Mouse (Mus musculus): ENCODE data around the gene Cdc20. TPM values are rescaled to one million over a fixed set of nuclear protein-coding genes. Genes with fewer than 3 reads are reported as not detected.

Cdc20 gene
- polyA plus RNA-seq, 1 experiment from 2014 or later: 195 TPM

DNA sequence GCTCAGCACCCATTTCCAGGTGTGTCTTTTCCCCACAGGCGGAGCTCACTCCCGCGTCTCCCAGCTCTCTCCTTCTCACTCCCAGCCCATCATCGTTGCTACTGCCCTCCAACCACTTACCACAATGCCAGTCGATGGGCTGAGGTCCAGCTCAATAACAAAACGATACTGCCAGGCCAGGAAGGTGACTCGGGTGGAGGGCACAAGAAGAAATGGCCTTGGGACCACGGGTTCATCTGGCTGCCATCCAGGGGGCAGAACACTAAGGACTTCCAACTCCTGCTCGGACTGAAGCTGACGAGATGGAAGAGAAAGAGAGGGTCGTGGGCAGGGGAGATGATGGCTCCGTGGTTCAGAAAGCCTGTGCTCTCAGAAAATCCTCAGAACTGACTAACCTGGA, 34.5 kb downstream of the Cdc20 start:
- Histone ChIP-seq H3K36me3 (ENCODE audit: control insufficient read depth, insufficient read depth) (peaks cover 61% of the 10 kb centered on the region), H3K9ac (ENCODE audit: low read length) (no peak overlapping the region), H3K4me2 (ENCODE audit: low read depth, low read length) (no peak overlapping the region), H3K4me1 (ENCODE audit: control insufficient read depth, insufficient read depth, low read length) (no peaks in the 10 kb centered on the region; the same call in 1 of the 2 replicates), H3K27ac (ENCODE audit: low read length) (no peak overlapping the region), H3K9me3 (replicated peaks; ENCODE audit: control insufficient read depth, low read length) (no peaks in the 10 kb centered on the region), H3K27me3 (ENCODE audit: control insufficient read depth, insufficient read depth, low read length) (no peaks in the 10 kb centered on the region), H3K4me3 (ENCODE audit: low read length) (no peak overlapping the region)
- ATAC-seq (replicated peaks; ENCODE audit: extremely low read depth, insufficient read depth, low FRiP score): no peak
- WGBS: 92% methylated on average over 12 of the region's 12 CpGs

DNA sequence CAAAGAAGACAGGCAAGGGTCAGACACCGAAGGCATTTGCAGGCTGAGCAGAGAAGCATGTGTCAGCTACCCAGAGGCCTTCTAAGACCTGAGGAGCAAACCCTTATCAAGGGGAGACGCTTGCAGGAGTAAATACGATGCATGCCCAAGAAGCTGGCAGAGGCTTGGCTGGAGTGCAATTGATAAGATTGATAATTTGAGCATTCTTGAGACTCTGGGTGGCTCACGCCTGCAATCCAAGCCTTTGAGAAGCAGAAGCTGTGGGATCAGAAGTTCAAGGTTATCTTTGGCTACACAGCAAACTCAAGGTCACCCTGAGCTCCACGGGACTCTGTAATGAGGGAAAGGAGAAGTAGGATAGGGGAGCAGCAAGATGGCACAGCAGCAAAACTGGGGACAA, 35.2 kb downstream of the Cdc20 start:
- 62% methylated on average over 5 of the region's 5 CpGs for WGBS
- Histone ChIP-seq H3K9ac (ENCODE audit: low read length) (no peak overlapping the region), H3K27me3 (ENCODE audit: control insufficient read depth, insufficient read depth, low read length) (no peaks in the 10 kb centered on the region)

DNA sequence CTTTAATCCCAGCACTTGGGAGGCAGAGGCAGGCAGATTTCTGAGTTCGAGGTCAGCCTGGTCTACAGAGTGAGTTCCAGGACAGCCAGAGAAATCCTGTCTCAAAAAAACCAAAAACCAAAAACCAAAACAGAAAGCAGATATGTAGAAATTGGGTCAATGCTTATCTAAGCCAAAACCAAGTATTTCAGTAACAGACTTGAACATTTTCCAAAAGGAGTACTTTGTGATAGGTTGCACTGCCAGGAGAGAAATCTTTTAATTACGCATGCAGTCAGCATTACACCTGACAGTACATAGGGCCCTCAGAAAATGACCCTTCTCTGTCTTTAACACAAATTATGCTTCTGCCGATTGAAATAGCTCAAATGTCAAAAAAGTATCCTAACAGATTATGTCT, 35.7 kb downstream of the Cdc20 start:
- Histone ChIP-seq H3K4me2 (ENCODE audit: low read depth, low read length) (no peak overlapping the region), H3K27me3 (ENCODE audit: control insufficient read depth, insufficient read depth, low read length) (no peaks in the 10 kb centered on the region), H3K36me3 (ENCODE audit: control insufficient read depth, insufficient read depth) (peaks cover 67% of the 10 kb centered on the region), H3K4me3 (ENCODE audit: low read length) (no peak overlapping the region), H3K4me1 (ENCODE audit: control insufficient read depth, insufficient read depth, low read length) (peaks cover 3% of the 10 kb centered on the region), H3K27ac (ENCODE audit: low read length) (no peak overlapping the region), H3K9ac (ENCODE audit: low read length) (no peak overlapping the region), H3K9me3 (replicated peaks; ENCODE audit: control insufficient read depth, low read length) (no peaks in the 10 kb centered on the region)
- no peak for ATAC-seq (replicated peaks; ENCODE audit: extremely low read depth, insufficient read depth, low FRiP score)
- WGBS: 90% methylated on average over 3 of the region's 3 CpGs

More for the DNA sequence above, 35.2 kb downstream of the Cdc20 start:
- H3K4me1 ChIP-seq (ENCODE audit: control insufficient read depth, insufficient read depth, low read length): no peaks in the 10 kb centered on the region; the same call in 1 of the 2 replicates
- H3K36me3 ChIP-seq (ENCODE audit: control insufficient read depth, insufficient read depth): peaks cover 63% of the 10 kb centered on the region
- no peaks in the 10 kb centered on the region for H3K9me3 ChIP-seq (replicated peaks; ENCODE audit: control insufficient read depth, low read length)
- H3K4me2 ChIP-seq (ENCODE audit: low read depth, low read length): no peak overlapping the region
- 0 out of 2 replicates have a peak overlapping the region, but pooled peaks have one; percentile 18 for H3K27ac ChIP-seq (ENCODE audit: low read length)
- ATAC-seq (replicated peaks; ENCODE audit: extremely low read depth, insufficient read depth, low FRiP score): no peak
- H3K4me3 ChIP-seq (ENCODE audit: low read length): no peak overlapping the region

DNA sequence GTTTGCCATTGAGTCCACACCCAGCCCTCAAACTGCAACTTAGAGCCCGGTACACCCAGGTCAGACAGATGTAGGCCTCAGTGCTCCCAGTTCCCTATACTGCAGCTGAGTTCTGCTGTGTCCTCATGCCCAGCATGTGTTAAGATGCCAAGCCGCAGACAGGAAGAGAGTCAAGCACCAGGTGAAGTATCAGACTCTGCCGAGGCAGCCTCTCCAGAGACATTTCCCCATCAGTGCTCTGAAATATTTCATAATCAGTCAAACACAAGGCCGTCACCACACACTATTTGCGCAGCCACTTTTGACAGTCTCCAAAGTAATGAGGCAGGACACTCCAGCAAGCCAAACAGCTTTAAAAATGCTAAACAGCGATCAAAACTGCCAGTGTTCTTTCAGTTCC, 38.8 kb downstream of the Cdc20 start:
- Histone ChIP-seq H3K36me3 (ENCODE audit: control insufficient read depth, insufficient read depth) (peaks cover 64% of the 10 kb centered on the region), H3K27me3 (ENCODE audit: control insufficient read depth, insufficient read depth, low read length) (no peaks in the 10 kb centered on the region), H3K4me1 (ENCODE audit: control insufficient read depth, insufficient read depth, low read length) (peaks cover 24% of the 10 kb centered on the region), H3K9me3 (replicated peaks; ENCODE audit: control insufficient read depth, low read length) (no peaks in the 10 kb centered on the region), H3K9ac (ENCODE audit: low read length) (no peak overlapping the region), H3K4me3 (ENCODE audit: low read length) (no peak overlapping the region), H3K27ac (ENCODE audit: low read length) (no peak overlapping the region), H3K4me2 (ENCODE audit: low read depth, low read length) (no peak overlapping the region)
- WGBS: 91% methylated on average over 6 of the region's 6 CpGs
- no peak for ATAC-seq (replicated peaks; ENCODE audit: extremely low read depth, insufficient read depth, low FRiP score)

DNA sequence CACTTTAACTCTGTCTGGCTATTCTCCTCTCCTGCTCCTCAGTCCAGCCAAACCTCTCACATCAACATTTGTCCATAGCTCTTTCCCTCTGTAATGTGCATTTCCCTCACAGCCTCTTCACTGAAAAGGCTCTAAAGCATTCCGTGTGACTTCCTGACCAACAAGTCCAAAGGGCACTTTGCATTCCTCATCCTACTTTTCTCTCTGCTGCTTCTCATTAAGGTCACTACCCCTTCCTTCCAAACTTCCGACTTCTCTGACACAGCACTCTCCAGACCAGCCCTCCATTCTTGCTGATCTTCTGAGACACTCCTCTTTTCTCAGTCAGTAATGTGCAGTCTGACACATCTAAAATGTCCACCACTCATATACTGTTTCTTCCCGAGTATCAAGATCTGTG, 40.7 kb downstream of the Cdc20 start:
- ATAC-seq (replicated peaks; ENCODE audit: extremely low read depth, insufficient read depth, low FRiP score): no peak
- Histone ChIP-seq H3K9ac (ENCODE audit: low read length) (no peak overlapping the region), H3K27ac (ENCODE audit: low read length) (peak overlapping the region; percentile 39), H3K36me3 (ENCODE audit: control insufficient read depth, insufficient read depth) (peaks cover 61% of the 10 kb centered on the region), H3K4me1 (ENCODE audit: control insufficient read depth, insufficient read depth, low read length) (peaks cover 24% of the 10 kb centered on the region), H3K27me3 (ENCODE audit: control insufficient read depth, insufficient read depth, low read length) (no peaks in the 10 kb centered on the region), H3K9me3 (replicated peaks; ENCODE audit: control insufficient read depth, low read length) (no peaks in the 10 kb centered on the region), H3K4me3 (ENCODE audit: low read length) (no peak overlapping the region), H3K4me2 (ENCODE audit: low read depth, low read length) (no peak overlapping the region)
- WGBS: 61% methylated on average over 3 of the region's 3 CpGs

DNA sequence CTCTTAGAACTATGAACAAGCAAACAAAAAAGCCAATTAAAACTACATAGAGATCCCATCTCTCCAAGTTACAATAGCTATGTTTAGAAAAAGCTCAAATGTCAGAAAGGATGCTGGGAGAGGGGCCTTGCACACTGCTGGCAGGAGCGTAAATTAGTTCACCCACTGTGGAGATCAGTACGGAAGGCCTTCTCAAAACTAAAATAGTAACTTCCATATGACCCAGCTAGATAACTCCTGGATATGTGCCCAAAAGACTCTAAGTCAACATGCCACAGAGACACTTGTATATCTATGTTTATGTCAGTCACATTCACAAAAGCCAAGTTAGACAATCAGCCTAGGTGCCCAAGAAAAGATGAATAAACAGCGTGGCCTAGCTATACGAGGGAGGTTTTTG, 41.9 kb downstream of the Cdc20 start:
- Histone ChIP-seq H3K4me1 (ENCODE audit: control insufficient read depth, insufficient read depth, low read length) (peaks cover 24% of the 10 kb centered on the region), H3K4me3 (ENCODE audit: low read length) (no peak overlapping the region), H3K27ac (ENCODE audit: low read length) (peak overlapping the region; percentile 94), H3K27me3 (ENCODE audit: control insufficient read depth, insufficient read depth, low read length) (no peaks in the 10 kb centered on the region), H3K36me3 (ENCODE audit: control insufficient read depth, insufficient read depth) (peaks cover 61% of the 10 kb centered on the region), H3K9me3 (replicated peaks; ENCODE audit: control insufficient read depth, low read length) (no peaks in the 10 kb centered on the region), H3K4me2 (ENCODE audit: low read depth, low read length) (no peak overlapping the region), H3K9ac (ENCODE audit: low read length) (no peak overlapping the region)
- 43% methylated on average over 4 of the region's 4 CpGs for WGBS
- peak; percentile 65 for ATAC-seq (replicated peaks; ENCODE audit: extremely low read depth, insufficient read depth, low FRiP score)

DNA sequence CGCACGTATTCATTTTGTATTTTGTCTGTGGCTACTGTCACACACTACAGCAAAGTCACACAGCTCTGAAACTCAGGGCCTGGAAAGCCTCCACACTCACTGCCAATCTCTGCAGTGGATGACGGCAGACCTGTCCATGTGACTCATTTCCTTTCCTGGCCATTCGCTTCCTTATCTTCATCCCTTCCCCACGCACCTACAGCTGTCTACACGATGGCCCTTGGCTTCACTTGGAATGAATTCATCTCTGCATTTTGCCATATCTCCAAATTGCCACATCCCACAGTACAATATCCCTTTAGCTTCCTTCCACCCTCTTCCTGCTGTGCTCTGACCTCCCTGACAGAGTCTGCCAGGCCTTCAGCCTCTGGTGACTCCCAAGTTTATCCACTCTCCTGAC, 42.6 kb downstream of the Cdc20 start:
- Histone ChIP-seq H3K4me1 (ENCODE audit: control insufficient read depth, insufficient read depth, low read length) (peaks cover 24% of the 10 kb centered on the region), H3K27ac (ENCODE audit: low read length) (peak overlapping the region; percentile 94), H3K27me3 (ENCODE audit: control insufficient read depth, insufficient read depth, low read length) (no peaks in the 10 kb centered on the region), H3K4me2 (ENCODE audit: low read depth, low read length) (no peak overlapping the region), H3K9ac (ENCODE audit: low read length) (peak overlapping the region; percentile 33), H3K9me3 (replicated peaks; ENCODE audit: control insufficient read depth, low read length) (no peaks in the 10 kb centered on the region), H3K36me3 (ENCODE audit: control insufficient read depth, insufficient read depth) (peaks cover 61% of the 10 kb centered on the region), H3K4me3 (ENCODE audit: low read length) (no peak overlapping the region)
- ATAC-seq (replicated peaks; ENCODE audit: extremely low read depth, insufficient read depth, low FRiP score): peak; percentile 80
- 29% methylated on average over 6 of the region's 6 CpGs for WGBS

DNA sequence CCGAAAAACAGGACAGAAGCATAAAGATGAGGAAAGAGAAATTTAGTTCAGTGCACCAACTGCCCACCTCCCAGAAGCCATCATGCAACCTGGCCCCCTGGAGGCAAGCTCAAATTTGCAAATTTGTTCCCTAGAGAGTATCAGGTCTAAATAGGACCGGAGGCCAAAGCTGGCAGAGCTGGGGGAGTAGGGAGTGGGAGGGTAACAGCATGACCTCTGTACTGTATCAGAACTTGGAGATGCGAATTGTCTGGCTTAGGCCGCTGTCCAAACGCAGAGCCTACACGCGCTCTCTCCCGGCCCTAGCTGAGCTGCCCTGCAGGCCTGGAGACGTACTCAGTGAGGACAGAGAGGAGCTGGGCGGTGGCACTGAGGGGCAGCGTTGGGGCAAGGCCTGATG, 47.0 kb downstream of the Cdc20 start:
- Histone ChIP-seq H3K4me2 (ENCODE audit: low read depth, low read length) (no peak overlapping the region), H3K4me3 (ENCODE audit: low read length) (no peak overlapping the region), H3K27me3 (ENCODE audit: control insufficient read depth, insufficient read depth, low read length) (no peaks in the 10 kb centered on the region)

DNA sequence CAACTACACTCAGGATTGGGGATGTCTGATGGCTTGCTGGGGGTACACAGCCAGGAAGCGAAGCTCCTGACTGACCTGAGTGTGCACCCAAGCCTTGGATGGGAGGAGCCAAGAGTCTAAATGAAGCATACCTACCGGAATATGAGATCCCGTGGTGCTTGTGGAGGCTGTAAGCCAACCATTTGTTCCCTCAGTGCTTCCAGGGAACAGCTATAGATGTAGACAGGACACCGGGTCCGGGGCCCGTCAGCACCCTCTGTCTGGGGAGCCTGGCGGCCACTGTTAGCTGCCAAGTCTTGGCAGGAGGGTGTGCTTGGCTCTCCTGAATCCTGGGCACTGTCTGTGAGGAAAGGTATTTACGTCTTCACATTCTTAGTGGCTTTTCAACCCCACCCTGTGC, 49.8 kb downstream of the Cdc20 start:
- H3K9ac ChIP-seq (ENCODE audit: low read length): no peak overlapping the region
- no peak overlapping the region for H3K4me2 ChIP-seq (ENCODE audit: low read depth, low read length)
- no peaks in the 10 kb centered on the region for H3K9me3 ChIP-seq (replicated peaks; ENCODE audit: control insufficient read depth, low read length)
- no peak overlapping the region for H3K27ac ChIP-seq (ENCODE audit: low read length)
- no peak overlapping the region for H3K4me3 ChIP-seq (ENCODE audit: low read length)
- H3K4me1 ChIP-seq (ENCODE audit: control insufficient read depth, insufficient read depth, low read length): no peaks in the 10 kb centered on the region
- WGBS: 87% methylated on average over 8 of the region's 8 CpGs
- ATAC-seq (replicated peaks; ENCODE audit: extremely low read depth, insufficient read depth, low FRiP score): no peak
- peaks cover 81% of the 10 kb centered on the region for H3K36me3 ChIP-seq (ENCODE audit: control insufficient read depth, insufficient read depth)
- H3K27me3 ChIP-seq (ENCODE audit: control insufficient read depth, insufficient read depth, low read length): no peaks in the 10 kb centered on the region

More for the DNA sequence above, 47.0 kb downstream of the Cdc20 start:
- Histone ChIP-seq H3K27ac (ENCODE audit: low read length) (no peak overlapping the region), H3K9ac (ENCODE audit: low read length) (no peak overlapping the region), H3K9me3 (replicated peaks; ENCODE audit: control insufficient read depth, low read length) (no peaks in the 10 kb centered on the region), H3K36me3 (ENCODE audit: control insufficient read depth, insufficient read depth) (peaks cover 71% of the 10 kb centered on the region), H3K4me1 (ENCODE audit: control insufficient read depth, insufficient read depth, low read length) (peaks cover 16% of the 10 kb centered on the region)
- 92% methylated on average over 11 of the region's 11 CpGs for WGBS
- no peak for ATAC-seq (replicated peaks; ENCODE audit: extremely low read depth, insufficient read depth, low FRiP score)

All from heart, embryonic 16.5 days (tissue).